Mouse (Mus musculus) intestine, embryonic 16.5 days (tissue): ENCODE results near the gene Capns1. TPM values are rescaled to one million over a fixed set of nuclear protein-coding genes. Genes with fewer than 3 reads are reported as not detected.

Experiments used
- polyA plus RNA-seq: library from polyadenylated mRNA; unstranded; fragments of >200 nt; fragmentation: Nextera tagmentation; extraction: Ambion mirVana; gene quantifications from 2 replicates; pipeline ENCODE4 v1.2.1, GENCODE M21; 2015

The Capns1 gene
- polyA plus RNA-seq, 1 experiment from 2014 or later = 86.9 TPM

Other genes starting within 250 kb of the Capns1 start
- gene Zfp74, start 244.7 kb downstream of the Capns1 start, polyA plus RNA-seq = 5.4 and 6.4 TPM in 2 replicates
- gene Zfp568, start 214.9 kb downstream of the Capns1 start, polyA plus RNA-seq = 9.1 and 11.6 TPM in 2 replicates
- 2.0 and 2.2 TPM in 2 replicates for gene Zfp14, start 147.4 kb downstream of the Capns1 start, polyA plus RNA-seq
- 4.2 and 4.4 TPM in 2 replicates for gene Zfp82, start 125.9 kb downstream of the Capns1 start, polyA plus RNA-seq
- gene Gm26920, start 108.4 kb downstream of the Capns1 start, polyA plus RNA-seq = 0.62 TPM in 1 of 2 replicates, not detected in the other
- 4.3 and 5.3 TPM in 2 replicates for gene Zfp566, start 108.3 kb downstream of the Capns1 start, polyA plus RNA-seq
- gene Zfp260, start 104.0 kb downstream of the Capns1 start, polyA plus RNA-seq = 60.8 and 61.0 TPM in 2 replicates
- 5.0 and 6.6 TPM in 2 replicates for gene Zfp382, start 76.9 kb downstream of the Capns1 start, polyA plus RNA-seq
- 9.2 and 9.7 TPM in 2 replicates for gene Zfp146, start 29.1 kb downstream of the Capns1 start, polyA plus RNA-seq
- gene Cox7a1, start 14.7 kb downstream of the Capns1 start, polyA plus RNA-seq = 41.5 and 50.1 TPM in 2 replicates
- 99.2 and 103 TPM in 2 replicates for gene Polr2i, start 33.1 kb upstream of the Capns1 start, polyA plus RNA-seq
- gene Tbcb, start 33.5 kb upstream of the Capns1 start, polyA plus RNA-seq = 139 and 142 TPM in 2 replicates
- gene Ovol3, start 36.9 kb upstream of the Capns1 start, polyA plus RNA-seq = not detected in 2 replicates
- gene Thap8, start 81.3 kb upstream of the Capns1 start, polyA plus RNA-seq = 0.22 and 0.37 TPM in 2 replicates
- 5.7 and 7.3 TPM in 2 replicates for gene Wdr62, start 81.6 kb upstream of the Capns1 start, polyA plus RNA-seq
- 20.9 and 22.1 TPM in 2 replicates for gene Clip3, start 92.9 kb upstream of the Capns1 start, polyA plus RNA-seq
- 68.8 and 70.6 TPM in 2 replicates for gene Alkbh6, start 109.9 kb upstream of the Capns1 start, polyA plus RNA-seq
- 58.9 and 59.7 TPM in 2 replicates for gene Syne4, start 116.0 kb upstream of the Capns1 start, polyA plus RNA-seq
- gene E130208F15Rik, start 122.9 kb upstream of the Capns1 start, polyA plus RNA-seq = 0.61 and 2.8 TPM in 2 replicates
- 13.8 and 14.3 TPM in 2 replicates for gene Sdhaf1, start 125.1 kb upstream of the Capns1 start, polyA plus RNA-seq
- 2.5 and 3.0 TPM in 2 replicates for gene Lrfn3, start 164.0 kb upstream of the Capns1 start, polyA plus RNA-seq
- gene Tyrobp, start 214.9 kb upstream of the Capns1 start, polyA plus RNA-seq = 55.2 and 59.9 TPM in 2 replicates
- gene Hcst, start 221.0 kb upstream of the Capns1 start, polyA plus RNA-seq = 2.4 and 3.1 TPM in 2 replicates
- gene Nfkbid, start 222.9 kb upstream of the Capns1 start, polyA plus RNA-seq = 2.6 TPM in 2 replicates
- gene Aplp1, start 246.7 kb upstream of the Capns1 start, polyA plus RNA-seq = 32.4 and 33.3 TPM in 2 replicates